Mouse (Mus musculus): ENCODE data around the gene Vdac2.
A peak's percentile ranks its signal among the peaks of the same experiment; 100 is the strongest.

The Vdac2 gene

GRCm38 (mm10) chr14:21824938-21825337 lies at the start of gene Vdac2:
TSS of gene Vdac2 (plus strand) at chr14:21825238.
- no peak for DNase-seq

GRCm38 (mm10) chr14:21776201-21776600 lies 48.8 kb upstream of the Vdac2 start:
- DNase-seq, result no peak

- DNase-seq, result no peak
Observed at GRCm38 (mm10) chr14:21786500-21786899, 38.5 kb upstream of the Vdac2 start.

GRCm38 (mm10) chr14:21787374-21787773 lies 37.7 kb upstream of the Vdac2 start:
- DNase-seq, result no peak

- DNase-seq, result no peak
Observed at GRCm38 (mm10) chr14:21788121-21788520, 36.9 kb upstream of the Vdac2 start.

GRCm38 (mm10) chr14:21790585-21791251 lies 34.3 kb upstream of the Vdac2 start:
- no peak for DNase-seq

- DNase-seq, result no peak
Observed at GRCm38 (mm10) chr14:21791722-21792121, 33.3 kb upstream of the Vdac2 start.

GRCm38 (mm10) chr14:21792250-21792649 lies 32.8 kb upstream of the Vdac2 start:
- DNase-seq, result no peak

- no peak for DNase-seq
Observed at GRCm38 (mm10) chr14:21800641-21801040, 24.4 kb upstream of the Vdac2 start.

GRCm38 (mm10) chr14:21801624-21802023 lies 23.4 kb upstream of the Vdac2 start:
- DNase-seq, result no peak

GRCm38 (mm10) chr14:21802543-21803206 lies 22.4 kb upstream of the Vdac2 start:
- no peak for DNase-seq

- no peak for DNase-seq
Observed at GRCm38 (mm10) chr14:21806203-21806602, 18.8 kb upstream of the Vdac2 start.

GRCm38 (mm10) chr14:21806631-21807160 lies 18.3 kb upstream of the Vdac2 start:
- no peak for DNase-seq

- DNase-seq, result no peak
Observed at GRCm38 (mm10) chr14:21808208-21808922, 16.7 kb upstream of the Vdac2 start.

- no peak for DNase-seq
Observed at GRCm38 (mm10) chr14:21809418-21809817, 15.6 kb upstream of the Vdac2 start.

GRCm38 (mm10) chr14:21811301-21811700 lies 13.7 kb upstream of the Vdac2 start:
- no peak for DNase-seq

GRCm38 (mm10) chr14:21811744-21812393 lies 13.2 kb upstream of the Vdac2 start:
- DNase-seq, result no peak

GRCm38 (mm10) chr14:21812590-21813162 lies 12.4 kb upstream of the Vdac2 start:
- DNase-seq, result peak; percentile 77

- no peak for DNase-seq
Observed at GRCm38 (mm10) chr14:21813216-21813615, 11.8 kb upstream of the Vdac2 start.

GRCm38 (mm10) chr14:21813847-21814246 lies 11.2 kb upstream of the Vdac2 start:
- DNase-seq, result no peak

GRCm38 (mm10) chr14:21814606-21815005 lies 10.4 kb upstream of the Vdac2 start:
- DNase-seq, result peak; percentile 88

GRCm38 (mm10) chr14:21816255-21816654 lies 8.8 kb upstream of the Vdac2 start:
- no peak for DNase-seq

- no peak for DNase-seq
Observed at GRCm38 (mm10) chr14:21817453-21817852, 7.6 kb upstream of the Vdac2 start.

Measured in retina, postnatal 1 day (tissue).